Mouse (Mus musculus) adrenal gland, postnatal 36 days (tissue): ENCODE measurements around the gene Uimc1. TPM values are rescaled to one million over a fixed set of nuclear protein-coding genes. Genes with fewer than 3 reads are reported as not detected.

ENCODE experiments used
- DNase-seq, 2 experiments: peaks; one replicate each; pipeline ENCODE4 v3.0.0; 2021; ENCODE audit warnings: mixed read lengths in 1 of 2
- total RNA-seq, 2 experiments: library from RNA; stranded (reverse); gene quantifications; 2 replicates each; pipeline ENCODE4 v1.2.3; 2021

The Uimc1 gene
- total RNA-seq, 2 experiments from 2014 or later, result 27.1 to 29.4 TPM

DNA sequence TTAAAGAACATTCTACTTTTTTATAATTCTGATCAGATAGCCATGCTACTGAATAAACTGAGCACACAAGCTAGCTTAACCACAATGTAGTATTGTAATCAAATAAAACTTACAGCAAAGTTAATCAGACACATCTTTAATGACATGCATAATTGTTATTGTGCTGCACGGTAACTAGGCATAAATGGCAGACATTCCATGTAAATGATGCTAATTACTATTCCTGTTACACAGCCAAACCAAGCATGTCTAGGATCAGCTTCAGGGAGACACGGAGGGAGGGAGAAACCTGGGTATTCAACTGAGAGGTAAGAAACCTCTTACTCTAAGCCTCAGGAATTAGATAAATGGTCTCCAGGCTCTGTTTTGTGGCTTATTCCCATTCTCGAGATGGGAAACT lies 52.4 kb downstream of the Uimc1 start:
- DNase-seq, result no peak

DNA sequence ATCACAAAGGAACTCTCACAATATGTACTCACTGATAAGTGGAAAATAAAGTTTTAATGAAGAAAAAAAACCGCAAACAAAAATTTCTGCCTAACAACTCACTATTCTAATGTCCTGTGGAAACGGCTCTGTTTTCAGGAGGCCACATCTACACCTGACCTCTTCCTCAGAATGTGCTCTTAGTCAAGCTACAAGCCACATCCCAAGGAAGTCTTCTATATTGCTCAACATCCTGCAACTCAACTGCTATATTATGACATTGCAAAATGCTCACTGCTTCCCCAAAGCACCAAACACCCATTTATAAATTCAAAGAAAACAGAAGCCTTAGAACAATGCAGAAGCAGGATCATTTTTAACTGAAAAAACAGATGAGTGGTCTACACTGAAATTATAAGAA lies 60.1 kb downstream of the Uimc1 start:
- DNase-seq, result no peak

DNA sequence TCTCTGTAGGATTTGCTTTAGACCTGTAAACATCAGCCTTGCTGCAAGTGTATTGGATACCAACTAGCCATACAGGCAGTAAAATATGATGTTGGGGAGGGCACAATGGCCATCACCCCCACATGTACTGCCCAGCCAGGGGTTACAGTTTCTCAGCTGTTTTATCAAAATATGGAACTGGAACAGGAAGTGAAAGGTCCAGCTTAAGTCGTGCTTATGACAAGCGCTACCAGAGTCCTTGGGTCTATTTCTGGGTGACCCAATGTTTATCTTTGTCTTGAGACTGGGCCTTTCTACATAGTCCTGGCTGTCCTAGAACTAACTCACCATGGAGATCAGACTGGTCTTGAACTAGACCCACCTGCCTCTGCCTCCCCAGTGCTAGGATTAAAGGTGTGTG lies 75.9 kb downstream of the Uimc1 start:
- DNase-seq, result no peak

GRCm38 (mm10) chr13:55022715-55023114 lies 77.4 kb downstream of the Uimc1 start:
- peak; percentile 64 to 77 for DNase-seq

- DNase-seq, result no peak
Measured at GRCm38 (mm10) chr13:55022256-55022655, 77.8 kb downstream of the Uimc1 start.

DNA sequence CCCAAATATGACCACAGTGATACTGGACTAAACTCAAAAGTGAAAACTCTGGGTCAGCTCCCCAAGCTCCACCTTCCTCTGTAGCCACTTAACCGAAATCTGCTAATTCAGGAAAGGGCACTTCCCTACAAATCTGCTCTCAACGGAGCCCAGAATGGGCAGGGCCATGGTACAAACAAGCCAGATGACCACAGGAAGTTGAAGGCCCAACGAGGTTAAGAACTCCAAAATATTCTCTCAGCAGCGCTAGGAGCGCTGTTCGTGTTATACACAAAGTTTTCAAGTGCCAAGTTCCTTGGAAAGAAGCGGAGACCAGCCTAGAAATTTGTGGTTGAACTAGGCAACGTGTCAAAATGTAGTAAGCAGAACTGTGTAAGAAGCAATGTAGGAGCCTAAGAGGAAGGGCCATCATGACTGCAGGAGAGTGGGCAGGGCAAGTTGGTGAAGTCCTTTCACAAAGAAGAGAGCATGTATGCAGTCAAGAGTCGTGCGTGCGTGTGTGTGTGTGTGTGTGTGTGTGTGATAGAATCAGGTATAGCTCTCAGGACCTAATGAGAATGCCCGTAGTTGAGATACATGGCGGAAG lies 78.8 kb downstream of the Uimc1 start, which contains the start of gene Hk3:
Gene Hk3, minus strand, starts transcription at position 192 of the 586 bp plus-strand sequence.
- DNase-seq, result no peak

DNA sequence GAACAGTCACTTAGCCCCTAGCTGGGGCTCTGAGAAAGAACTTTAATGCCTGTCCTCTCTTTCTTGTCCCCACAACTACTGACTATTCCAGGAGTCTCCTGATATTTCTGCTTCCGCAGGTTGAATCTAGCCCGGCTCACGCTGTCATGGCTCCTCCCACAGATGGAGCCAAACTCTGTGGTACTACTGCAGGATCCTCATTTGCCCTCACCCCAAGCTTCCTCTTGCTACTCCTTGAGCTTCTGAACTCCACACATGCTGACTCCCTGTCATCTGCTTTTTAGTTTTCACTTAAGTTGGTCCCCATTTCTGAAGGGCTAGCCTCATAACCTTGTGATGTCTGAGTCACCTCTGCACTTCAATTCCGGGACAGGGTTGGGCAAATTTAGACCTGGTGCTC lies 80.0 kb downstream of the Uimc1 start:
- no peak for DNase-seq

DNA sequence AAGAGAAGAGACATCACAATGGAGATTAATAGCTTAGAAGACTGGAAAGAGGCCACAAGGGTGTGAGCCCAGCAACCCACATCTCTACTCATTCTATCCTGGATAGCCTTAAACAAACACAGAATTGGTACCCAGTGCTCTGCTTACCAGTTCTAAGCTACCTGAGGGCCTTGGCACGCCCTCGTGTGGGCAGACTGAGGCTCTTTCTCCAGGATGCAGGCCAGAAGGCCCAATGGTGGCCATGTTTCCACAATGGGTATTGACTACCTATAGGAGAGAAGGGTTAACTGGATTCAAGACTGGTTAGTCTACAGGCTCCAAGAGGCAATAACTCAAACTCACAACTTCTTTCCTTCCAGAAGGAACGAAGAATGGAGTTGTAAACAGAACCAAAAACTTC lies 80.9 kb downstream of the Uimc1 start:
- DNase-seq, result no peak

DNA sequence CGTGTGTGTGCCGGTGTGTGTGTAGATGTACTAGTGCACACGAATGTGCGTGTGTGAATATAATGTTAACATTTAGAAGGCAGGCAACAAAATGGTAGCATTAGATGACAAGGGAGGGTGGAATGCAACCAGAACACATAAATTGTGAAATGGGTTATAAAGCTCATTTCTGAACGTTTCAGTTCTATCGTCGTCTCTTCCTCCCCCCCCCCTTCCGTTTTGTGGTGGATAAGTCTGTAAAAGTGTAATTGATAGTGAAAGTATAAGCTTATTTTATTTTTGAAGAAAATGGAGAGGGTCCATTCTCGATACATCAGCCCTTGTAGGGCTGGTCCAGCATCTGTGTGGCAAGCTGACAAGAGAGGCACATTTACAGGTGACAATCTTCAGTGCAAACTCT lies 81.4 kb downstream of the Uimc1 start:
- DNase-seq, result no peak

DNA sequence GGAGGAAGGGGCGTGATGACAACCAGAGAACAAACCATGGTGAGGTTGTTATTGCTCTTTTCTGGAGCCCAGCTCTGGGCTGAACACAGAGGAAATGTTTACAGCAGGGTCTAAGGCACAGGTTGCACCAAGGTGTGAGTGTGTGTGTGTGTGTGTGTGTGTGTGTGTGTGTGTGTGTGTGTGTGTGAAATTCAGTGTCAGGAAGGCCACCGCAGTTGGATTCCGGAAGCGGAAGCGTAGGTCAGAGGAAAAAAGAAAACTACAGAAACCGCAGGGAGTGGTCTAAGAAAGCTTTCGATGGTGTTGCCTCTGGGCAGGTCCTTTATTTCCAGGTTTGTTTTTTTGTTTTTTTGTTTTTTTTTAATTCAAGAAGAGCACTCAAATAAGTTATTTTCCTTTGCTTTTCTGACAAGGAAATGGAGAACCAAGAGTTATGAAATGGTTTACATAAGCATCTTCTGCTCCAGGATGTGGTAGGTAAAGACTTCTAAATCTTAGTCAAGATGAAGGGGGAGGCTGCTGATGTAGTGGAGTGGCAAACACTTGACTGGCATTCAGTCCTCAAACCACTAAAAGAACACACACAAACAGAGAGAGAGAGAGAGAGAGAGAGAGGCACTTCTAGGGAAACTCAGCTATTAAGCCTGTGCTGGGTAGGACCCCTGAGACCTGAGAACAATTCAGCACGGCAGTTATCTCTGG lies 82.1 kb downstream of the Uimc1 start:
- no peak for DNase-seq

- DNase-seq, result no peak
Measured at GRCm38 (mm10) chr13:55017154-55017897, 82.8 kb downstream of the Uimc1 start.

DNA sequence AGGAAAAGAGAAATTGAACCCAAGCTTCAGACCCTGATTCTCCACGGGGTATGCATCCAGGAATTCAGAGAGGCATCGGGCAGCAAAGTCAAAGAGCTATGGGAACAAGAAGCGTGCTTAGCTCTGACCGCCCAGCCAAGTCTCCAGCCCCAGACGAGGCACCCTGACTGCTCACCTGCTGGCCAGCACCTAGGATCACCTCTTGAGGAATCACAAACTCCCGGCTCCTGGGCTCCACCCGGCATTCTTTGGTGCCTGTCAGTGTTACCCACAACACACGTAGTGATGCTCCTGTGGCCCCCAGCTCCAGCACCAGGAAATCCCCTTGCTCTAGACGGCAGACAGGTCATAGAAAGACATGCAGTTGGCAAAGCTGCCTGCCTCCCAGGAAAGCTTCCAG lies 85.6 kb downstream of the Uimc1 start:
- DNase-seq, result no peak

DNA sequence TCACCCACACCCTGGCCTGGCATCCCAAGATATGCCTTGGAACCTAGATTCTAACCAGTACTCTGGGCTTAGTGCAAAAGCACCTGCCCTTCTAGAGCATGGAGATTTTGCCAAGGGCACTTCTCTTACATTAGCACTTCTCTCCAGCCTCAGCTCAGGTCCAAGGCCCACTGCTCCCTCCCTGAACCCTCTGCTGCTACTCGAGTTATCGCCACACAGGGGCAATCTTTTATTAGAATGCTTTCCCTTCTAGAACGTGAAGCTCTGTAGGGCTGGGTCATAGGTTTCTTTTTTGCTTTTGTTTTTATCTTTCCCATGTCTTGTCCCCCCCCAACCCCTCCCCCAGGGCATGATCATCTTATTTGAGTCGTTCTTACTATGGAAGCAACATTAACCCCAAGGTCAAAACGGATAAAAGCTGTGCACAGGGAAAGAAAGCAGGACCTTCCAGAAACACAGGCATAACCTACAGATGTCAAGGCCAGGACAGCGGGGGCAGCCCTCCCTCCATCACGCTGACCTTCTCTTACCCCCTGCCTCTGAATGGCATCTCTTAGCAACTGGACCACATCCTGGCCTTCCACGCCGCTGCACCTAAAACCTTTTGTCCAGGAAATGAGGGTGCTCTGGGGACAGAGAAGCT lies 86.3 kb downstream of the Uimc1 start:
- DNase-seq, result no peak

DNA sequence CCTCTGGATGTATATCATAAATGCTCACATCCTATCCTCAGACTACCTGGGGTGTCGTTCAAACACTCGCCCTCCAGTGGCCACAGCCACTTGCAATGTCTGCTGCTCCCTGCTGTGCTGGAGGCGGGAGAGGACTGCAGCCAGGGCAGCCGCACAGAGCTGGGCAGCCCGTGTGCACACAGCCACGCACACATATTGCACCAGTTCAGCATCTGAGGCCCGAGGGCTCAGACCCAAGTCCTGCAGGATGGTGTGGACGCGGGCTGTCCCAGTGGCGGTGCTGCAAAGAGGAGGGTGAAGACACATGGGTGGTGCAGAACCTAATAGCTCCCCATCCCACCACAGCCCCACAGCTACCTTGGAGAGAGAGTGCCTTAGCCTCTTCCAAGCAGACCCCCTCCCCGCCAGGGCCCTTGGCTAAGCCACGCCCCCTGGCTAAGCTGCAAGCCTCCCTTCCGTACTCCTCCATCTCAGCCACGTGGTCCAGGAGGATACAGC lies 88.1 kb downstream of the Uimc1 start:
- no peak for DNase-seq

- DNase-seq, result no peak
Measured at GRCm38 (mm10) chr13:55011103-55011502, 89.0 kb downstream of the Uimc1 start.

DNA sequence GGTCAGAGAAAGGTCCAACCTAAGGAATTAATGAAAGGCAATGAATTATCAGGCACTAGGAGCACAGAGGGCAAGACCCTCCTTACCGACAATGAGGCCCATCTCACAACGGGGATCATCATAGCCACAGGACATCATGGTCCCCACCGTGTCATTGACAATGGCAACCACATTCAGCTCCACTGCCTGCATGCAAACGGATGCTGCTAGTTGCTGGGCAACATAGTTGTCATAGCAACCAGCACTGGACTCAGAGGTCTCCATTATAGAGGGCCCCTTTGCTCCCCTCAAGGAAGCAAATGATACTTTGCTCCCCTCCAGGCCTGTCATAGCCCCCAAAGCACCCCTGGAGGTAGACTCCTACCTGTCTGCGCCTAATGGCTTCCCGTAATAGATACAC lies 91.5 kb downstream of the Uimc1 start:
- no peak for DNase-seq

- DNase-seq, result no peak
Measured at GRCm38 (mm10) chr13:55006415-55006742, 93.7 kb downstream of the Uimc1 start.

DNA sequence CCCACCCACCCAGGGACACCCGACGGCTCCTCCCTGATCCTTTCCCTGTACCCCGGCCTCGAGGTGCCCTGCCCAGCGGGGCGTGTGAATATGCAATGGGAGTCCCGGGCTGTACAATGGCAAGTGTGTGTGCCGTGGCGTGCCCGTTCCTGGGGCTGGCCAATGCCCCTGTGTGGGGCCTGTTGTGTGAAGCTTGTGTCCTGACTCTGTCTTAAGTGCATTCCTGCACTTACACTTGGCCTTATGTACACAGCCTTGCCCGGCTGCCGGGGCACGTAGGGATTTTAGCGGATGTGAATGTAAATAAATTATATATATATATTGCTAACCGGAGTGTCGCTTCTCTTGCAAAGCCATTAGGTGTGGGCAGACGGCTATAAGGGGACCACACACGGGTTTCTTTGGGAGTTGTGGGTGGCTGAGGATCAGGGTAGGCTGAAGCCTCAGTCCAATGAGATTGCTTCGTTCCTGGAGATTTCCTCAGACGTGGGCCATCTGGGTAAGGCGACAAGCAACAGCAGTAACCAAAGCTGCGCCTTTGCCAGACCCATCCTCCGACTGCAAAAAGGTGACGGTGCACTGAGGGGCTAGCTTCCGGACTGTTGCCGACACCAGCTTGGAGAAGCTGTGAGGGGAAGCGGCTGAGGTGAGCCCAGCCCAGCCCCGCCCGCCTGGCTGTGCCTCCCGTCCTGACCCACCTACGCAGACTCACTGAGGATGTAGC lies 94.2 kb downstream of the Uimc1 start:
- no peak for DNase-seq

DNA sequence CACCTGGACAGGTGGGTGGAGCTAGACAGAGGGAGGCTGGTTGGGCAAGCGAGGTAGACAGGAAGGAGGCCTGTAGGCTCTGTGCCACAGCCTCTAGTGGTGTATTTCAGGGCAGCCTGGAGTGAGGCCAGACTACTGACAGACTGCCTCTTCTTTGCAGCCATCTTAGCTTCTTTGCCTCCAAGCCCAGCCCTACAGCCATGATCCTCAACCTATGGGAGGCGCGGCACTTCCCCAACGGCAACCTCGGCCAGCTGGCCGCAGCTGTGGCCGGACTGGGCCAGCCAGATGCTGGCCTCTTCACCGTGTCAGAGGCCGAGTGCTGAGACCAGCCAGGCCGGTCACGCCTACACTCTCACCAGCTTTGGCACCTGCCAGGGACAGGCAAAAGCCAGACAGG lies 95.5 kb downstream of the Uimc1 start:
- peak in 1 of 2 experiments; percentile 26 for DNase-seq

DNA sequence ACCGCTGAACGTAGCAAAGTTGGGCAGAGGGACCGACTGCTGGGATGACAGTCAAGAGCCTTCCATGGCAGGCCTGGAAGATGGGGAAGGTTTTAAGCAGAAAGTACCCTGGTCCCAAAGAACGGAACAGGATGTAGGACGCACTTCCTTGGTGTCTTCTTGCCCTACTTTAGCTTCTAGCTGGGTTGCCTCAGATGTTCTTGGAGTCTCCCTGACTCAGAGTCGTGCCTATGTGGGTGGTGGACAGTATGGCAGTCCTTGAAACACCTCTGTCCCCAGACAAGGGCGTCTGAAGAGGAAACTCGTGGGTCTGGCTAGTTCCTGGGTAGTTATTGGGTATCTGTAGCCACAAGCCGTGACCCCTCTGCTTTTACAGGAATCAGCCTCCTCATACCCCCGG lies 98.0 kb downstream of the Uimc1 start:
- DNase-seq, result no peak

DNA sequence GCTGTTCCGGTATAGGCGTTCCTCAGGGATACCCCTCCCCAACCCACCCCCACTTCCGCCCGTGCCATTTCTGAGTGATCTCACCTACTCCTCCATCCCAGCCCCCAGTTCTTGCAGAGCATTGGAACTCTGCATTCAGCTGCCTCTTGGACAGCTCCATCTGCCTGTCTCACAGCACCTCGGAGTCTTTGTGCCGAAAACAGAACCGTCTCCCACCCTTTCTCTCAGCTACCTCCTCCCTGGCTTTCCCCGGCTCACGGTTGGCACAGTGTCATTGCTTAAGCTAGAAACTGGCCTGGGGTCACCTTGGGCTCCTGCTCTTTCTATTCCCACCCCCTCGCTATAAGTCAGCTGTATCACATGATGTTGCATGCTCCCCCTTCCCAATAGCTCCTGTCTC lies 99.7 kb downstream of the Uimc1 start:
- no peak for DNase-seq

GRCm38 (mm10) chr13:54997568-54997967 lies 102.5 kb downstream of the Uimc1 start:
- DNase-seq, result peak in 1 of 2 experiments; percentile 41
